Mouse (Mus musculus) lung, adult 2 months (tissue): Measurements from ENCODE around the gene Pdk2.

Source experiments
- CTCF ChIP-seq: fragments of 200-500 bp; IDR thresholded peaks from 2 replicates; pipeline ENCODE4 v1.5.1; 2011; ENCODE audit warnings: mild to moderate bottlenecking, low read length, control low read depth; ENCODE audit not compliant: insufficient read depth
- POLR2A ChIP-seq: fragments of 200-500 bp; IDR thresholded peaks from 2 replicates; pipeline ENCODE4 v1.6.1; 2011; ENCODE audit warnings: low read depth, mild to moderate bottlenecking, control low read depth, low read length, borderline replicate concordance; ENCODE audit errors: extremely low read depth

DNA sequence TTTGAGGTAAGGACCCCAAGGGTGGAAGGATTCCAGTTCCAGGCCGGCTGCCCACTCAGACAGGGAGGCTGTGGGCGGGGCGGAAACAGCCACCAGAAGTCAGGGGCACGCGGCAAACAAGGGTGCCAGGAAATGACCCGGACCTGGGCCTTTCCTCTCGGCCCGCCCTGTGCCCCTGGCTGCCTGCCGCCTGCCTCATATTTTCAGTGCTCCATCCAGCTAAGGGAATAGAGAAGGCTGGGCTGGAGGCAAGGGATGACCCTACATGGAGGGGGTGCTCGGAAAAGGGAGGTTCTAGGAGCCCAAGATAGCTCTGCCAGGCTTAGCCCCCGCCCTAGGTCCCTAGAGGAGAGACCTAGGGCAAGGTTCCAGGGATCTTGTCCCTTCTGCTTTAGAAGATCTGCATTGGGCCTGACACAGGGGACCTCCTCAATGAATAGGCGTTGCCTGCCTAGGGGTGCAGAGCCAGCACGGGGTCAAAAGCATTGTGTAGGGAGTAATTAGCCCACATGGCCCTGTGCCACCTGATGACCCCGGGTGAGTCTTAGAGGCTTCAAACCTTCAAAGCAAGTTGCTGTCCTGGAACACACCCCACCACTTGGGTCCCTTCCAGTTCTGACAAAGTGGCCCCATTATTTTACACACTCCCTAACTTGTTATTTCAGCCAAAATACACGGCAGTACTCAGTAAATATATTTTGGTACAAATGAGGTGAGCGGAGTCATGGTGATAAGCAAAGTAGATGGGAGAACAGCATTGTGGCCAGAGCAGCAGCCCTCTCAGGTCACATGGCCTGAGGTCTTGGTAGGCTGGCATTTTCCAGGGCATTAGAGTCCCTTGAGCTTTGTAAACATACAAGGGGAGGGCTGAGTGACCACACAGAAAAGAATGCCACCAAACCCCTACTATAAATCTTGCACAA is 48.0 kb upstream of the Pdk2 start:
- no peak; the same call in 1 of the 2 replicates for TF ChIP-seq POLR2A
- TF ChIP-seq CTCF, result no peak
